Mouse (Mus musculus) E14TG2a.4 (cell line): ENCODE data around the gene Znhit3.

Experiments
- H3K27me3 ChIP-seq: 2 replicates; pipeline ENCODE4 v1.6.1; 2014; ENCODE audit warnings: low read length, control low read depth; ENCODE audit not compliant: insufficient read depth
- H3K36me3 ChIP-seq: 2 replicates; pipeline ENCODE4 v1.6.1; 2014; ENCODE audit warnings: low read length, control low read depth; ENCODE audit not compliant: insufficient read depth
- H3K4me1 ChIP-seq: replicated peaks from 2 replicates; pipeline ENCODE4 v1.6.1; 2014; ENCODE audit warnings: low read depth, low read length, control low read depth
- H3K4me3 ChIP-seq: replicated peaks from 2 replicates; pipeline ENCODE4 v1.5.1; 2014; ENCODE audit warnings: mild to moderate bottlenecking, low read length
- H3K9me3 ChIP-seq: 2 replicates; pipeline ENCODE4 v1.6.1; 2014; ENCODE audit warnings: low read length, control low read depth
- CTCF ChIP-seq: conservative IDR thresholded peaks from 2 replicates; pipeline ENCODE4 v1.5.1; 2014; ENCODE audit warnings: low read length
- NANOG ChIP-seq: IDR thresholded peaks from 2 replicates; pipeline ENCODE4 v1.6.1; 2014; ENCODE audit warnings: borderline replicate concordance, low read length, mixed read lengths
- POU5F1 ChIP-seq: IDR thresholded peaks from 2 replicates; pipeline ENCODE4 v1.6.1; 2014; ENCODE audit warnings: low read length, borderline replicate concordance

The Znhit3 gene

GRCm38 (mm10) chr11:84867586-84867985 lies 48.6 kb downstream of the Znhit3 start:
- Histone ChIP-seq H3K9me3 (no peaks in the 10 kb centered on the region), H3K36me3 (peaks cover 6% of the 10 kb centered on the region; the same call in 1 of the 2 replicates), H3K4me1 (peaks cover 44% of the 10 kb centered on the region), H3K27me3 (no peaks in the 10 kb centered on the region), H3K4me3 (no peak overlapping the region)
- no peak for TF ChIP-seq POU5F1

GRCm38 (mm10) chr11:84865268-84865667 lies 50.9 kb downstream of the Znhit3 start:
- Histone ChIP-seq H3K27me3 (no peaks in the 10 kb centered on the region), H3K4me3 (no peak overlapping the region), H3K4me1 (peaks cover 31% of the 10 kb centered on the region), H3K9me3 (no peaks in the 10 kb centered on the region), H3K36me3 (peaks cover 15% of the 10 kb centered on the region)
- TF ChIP-seq NANOG (no peak), CTCF (no peak), POU5F1 (no peak)
